Mouse (Mus musculus): ENCODE data around the gene Eps8l1. TPM values are rescaled to one million over a fixed set of nuclear protein-coding genes. Genes with fewer than 3 reads are reported as not detected.
A peak's percentile ranks its signal among the peaks of the same experiment; 100 is the strongest.
"Not testable (repeated sequence)": the region's sequence is repeated elsewhere in the genome, so short reads cannot be mapped to it uniquely, and the experiment has no call there.

Eps8l1 gene
- polyA plus RNA-seq, 1 experiment, result 16.5 TPM

GRCm38 (mm10) chr7:4518487-4518886 lies 58.0 kb downstream of the Eps8l1 start:
- Histone ChIP-seq H3K4me1 (ENCODE audit: control insufficient read depth, insufficient read depth, low read length) (peaks cover 3% of the 10 kb centered on the region; the same call in 1 of the 2 replicates), H3K27ac (ENCODE audit: control insufficient read depth, insufficient read depth, low read depth, low read length, poor library complexity) (no peak overlapping the region), H3K4me3 (replicated peaks; ENCODE audit: control insufficient read depth, low read depth, low read length) (no peak overlapping the region)
- WGBS, result 4% methylated on average over 1 of the region's 1 CpGs
- TF ChIP-seq POLR2A (IDR thresholded peaks at IDR 0.05; ENCODE audit: borderline replicate concordance, control insufficient read depth, low read depth, low read length) (no peak), CTCF (IDR thresholded peaks at IDR 0.05; ENCODE audit: control insufficient read depth, insufficient read depth, low read length) (no peak)

GRCm38 (mm10) chr7:4521231-4522003 lies 60.9 kb downstream of the Eps8l1 start:
- Histone ChIP-seq H3K4me3 (replicated peaks; ENCODE audit: control insufficient read depth, low read depth, low read length) (no peak overlapping the region), H3K4me1 (ENCODE audit: control insufficient read depth, insufficient read depth, low read length) (peaks cover 3% of the 10 kb centered on the region; the same call in 1 of the 2 replicates), H3K27ac (ENCODE audit: control insufficient read depth, insufficient read depth, low read depth, low read length, poor library complexity) (no peak overlapping the region)
- TF ChIP-seq POLR2A (IDR thresholded peaks at IDR 0.05; ENCODE audit: borderline replicate concordance, control insufficient read depth, low read depth, low read length) (no peak), CTCF (IDR thresholded peaks at IDR 0.05; ENCODE audit: control insufficient read depth, insufficient read depth, low read length) (0 out of 2 replicates have a peak, but pooled peaks have one; percentile 9)
- 40% methylated on average over 32 of the region's 32 CpGs for WGBS

GRCm38 (mm10) chr7:4522292-4522691 lies 61.8 kb downstream of the Eps8l1 start:
- Histone ChIP-seq H3K27ac (ENCODE audit: control insufficient read depth, insufficient read depth, low read depth, low read length, poor library complexity) (no peak overlapping the region), H3K4me3 (replicated peaks; ENCODE audit: control insufficient read depth, low read depth, low read length) (no peak overlapping the region), H3K4me1 (ENCODE audit: control insufficient read depth, insufficient read depth, low read length) (peaks cover 3% of the 10 kb centered on the region; the same call in 1 of the 2 replicates)
- TF ChIP-seq CTCF (IDR thresholded peaks at IDR 0.05; ENCODE audit: control insufficient read depth, insufficient read depth, low read length) (no peak), POLR2A (IDR thresholded peaks at IDR 0.05; ENCODE audit: borderline replicate concordance, control insufficient read depth, low read depth, low read length) (no peak)
- 70% methylated on average over 6 of the region's 6 CpGs for WGBS

DNA sequence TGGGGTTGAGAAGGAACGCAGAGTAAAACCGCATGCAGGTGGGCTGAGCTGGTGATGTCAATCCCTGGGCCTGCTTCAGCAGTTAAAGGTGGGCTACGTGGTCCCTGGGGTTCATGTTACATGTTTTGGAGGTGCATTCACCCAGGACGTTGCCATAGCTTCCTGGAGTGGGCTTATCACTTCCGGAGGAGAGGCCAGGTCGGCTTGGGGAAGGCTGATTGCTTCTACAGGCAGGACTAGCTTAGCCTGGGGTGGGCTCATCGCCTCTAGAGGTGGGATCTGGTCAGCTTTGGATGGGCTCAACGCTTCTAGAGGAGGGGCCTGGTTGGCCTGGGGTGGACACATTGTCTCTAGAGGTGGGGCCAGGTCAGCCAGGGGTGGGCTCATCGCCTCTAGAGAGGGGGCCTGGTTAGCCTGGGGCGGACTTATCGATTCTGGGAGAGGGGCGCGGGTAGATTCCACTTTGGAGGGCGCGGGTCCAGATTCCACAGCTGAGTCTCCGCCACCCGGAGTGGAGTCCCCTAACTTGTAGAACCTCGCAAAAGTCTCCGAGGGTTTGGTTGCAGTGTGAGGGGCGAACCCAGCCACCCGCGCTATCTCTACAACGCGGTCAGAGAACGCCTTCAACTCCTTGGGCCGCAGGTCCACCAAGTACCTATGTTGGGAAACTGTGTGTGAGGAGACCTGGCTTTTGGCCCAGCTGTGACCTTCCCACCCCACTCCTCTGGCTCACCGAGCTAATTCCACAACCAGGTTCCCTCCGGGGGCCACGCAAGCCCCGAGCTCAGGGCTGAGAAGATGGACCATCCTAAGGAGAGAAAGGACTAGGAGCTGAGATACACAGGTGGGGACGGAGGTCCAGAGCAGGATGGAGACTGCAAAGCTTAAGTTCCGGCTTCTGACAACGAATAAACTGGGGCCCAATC lies 63.0 kb downstream of the Eps8l1 start:
- H3K4me1 ChIP-seq (ENCODE audit: control insufficient read depth, insufficient read depth, low read length), result peaks cover 2% of the 10 kb centered on the region; the same call in 1 of the 2 replicates
- H3K4me3 ChIP-seq (replicated peaks; ENCODE audit: control insufficient read depth, low read depth, low read length), result no peak overlapping the region
- 86% methylated on average over 33 of the region's 33 CpGs for WGBS
- no peak overlapping the region for H3K27ac ChIP-seq (ENCODE audit: control insufficient read depth, insufficient read depth, low read depth, low read length, poor library complexity)
- TF ChIP-seq POLR2A (IDR thresholded peaks at IDR 0.05; ENCODE audit: borderline replicate concordance, control insufficient read depth, low read depth, low read length), result no peak
- no peak for TF ChIP-seq CTCF (IDR thresholded peaks at IDR 0.05; ENCODE audit: control insufficient read depth, insufficient read depth, low read length)

DNA sequence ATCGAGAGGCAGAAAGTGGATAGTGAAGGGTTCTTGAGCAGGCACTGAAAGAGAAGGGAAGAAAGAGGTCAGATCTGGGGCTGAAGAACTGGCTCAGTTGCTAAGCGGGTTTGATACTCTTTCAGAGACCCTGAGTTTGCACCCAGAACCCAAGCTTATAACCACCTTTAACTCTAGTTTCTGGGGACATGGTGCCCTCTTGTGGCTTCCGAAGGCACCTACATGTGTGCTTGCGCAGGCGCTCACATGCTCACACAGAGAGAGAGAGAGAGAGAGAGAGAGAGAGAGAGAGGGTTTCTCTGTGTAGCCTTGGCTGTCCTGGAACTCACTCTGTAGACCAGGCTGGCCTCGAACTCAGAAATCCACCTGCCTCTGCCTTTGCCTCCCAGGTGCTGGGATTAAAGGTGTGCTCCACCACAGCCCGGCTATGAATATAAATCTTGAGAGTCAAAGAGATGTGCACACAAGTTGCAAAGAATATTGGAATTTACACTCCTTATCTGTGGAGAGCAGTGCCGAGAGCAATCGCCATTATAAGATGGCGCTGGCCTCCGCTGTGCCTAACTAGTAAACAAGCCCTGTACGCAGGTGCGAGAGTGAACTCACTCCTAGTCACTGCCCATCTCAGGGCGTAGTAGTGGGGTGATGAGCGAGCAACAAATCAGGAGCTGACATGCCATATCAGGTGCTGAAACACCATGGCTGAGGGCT lies 63.9 kb downstream of the Eps8l1 start, which contains the start of gene Tnni3:
Gene Tnni3 (minus strand): TSS at position 18 of the 711 bp plus-strand sequence.
- not testable (repeated sequence) for H3K4me1 ChIP-seq (ENCODE audit: control insufficient read depth, insufficient read depth, low read length); H3K4me3 ChIP-seq (replicated peaks; ENCODE audit: control insufficient read depth, low read depth, low read length); H3K27ac ChIP-seq (ENCODE audit: control insufficient read depth, insufficient read depth, low read depth, low read length, poor library complexity)
- 57% methylated on average over 15 of the region's 15 CpGs for WGBS
- peak; percentile 71 for TF ChIP-seq CTCF (IDR thresholded peaks at IDR 0.05; ENCODE audit: control insufficient read depth, insufficient read depth, low read length)

DNA sequence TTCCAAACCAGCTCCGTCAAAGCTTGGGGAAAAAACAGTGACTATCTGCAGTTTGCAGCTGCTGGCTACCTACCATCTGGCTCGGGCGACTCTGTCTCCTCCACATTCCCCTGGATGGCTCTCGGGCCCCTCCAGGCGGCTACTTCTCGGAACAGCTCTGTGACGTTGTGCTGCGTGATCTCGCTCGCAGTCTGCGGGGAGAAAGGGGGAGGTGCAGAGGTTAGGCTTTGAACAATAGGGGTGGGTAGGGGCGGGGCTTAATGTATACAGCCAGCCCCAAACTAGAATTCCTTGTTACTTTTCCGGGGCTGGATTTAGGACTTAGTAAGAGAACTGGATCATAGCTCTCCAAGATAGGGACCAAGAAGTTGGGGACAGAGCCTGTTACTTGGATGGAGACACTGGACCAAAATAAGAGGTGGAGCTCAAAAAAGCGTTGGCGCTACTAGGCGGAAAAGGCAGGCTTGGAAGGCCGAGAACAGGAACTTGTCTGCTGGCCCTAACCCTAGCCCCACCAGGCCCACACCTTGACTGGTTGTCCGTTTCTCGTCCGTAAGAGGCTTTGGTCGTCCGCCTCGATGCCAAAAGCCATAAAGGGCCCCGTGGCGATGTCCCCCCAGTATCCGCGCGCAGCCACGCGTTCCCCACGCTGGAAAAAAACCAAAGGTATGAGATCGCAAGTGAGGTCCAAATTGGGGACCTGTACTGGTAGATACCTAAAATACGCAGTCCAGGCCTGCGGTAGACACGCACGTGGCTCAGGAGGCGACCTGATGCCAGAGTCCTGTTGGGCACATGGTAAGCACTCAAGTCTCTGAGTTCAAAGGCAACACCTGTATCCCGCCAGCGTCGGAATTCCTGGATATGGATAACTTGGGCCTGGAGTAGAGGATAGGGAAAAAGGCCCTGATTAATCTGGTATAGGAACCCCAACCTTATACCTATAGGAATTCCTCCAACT lies 66.1 kb downstream of the Eps8l1 start:
- Histone ChIP-seq H3K27ac (ENCODE audit: control insufficient read depth, insufficient read depth, low read depth, low read length, poor library complexity) (peak overlapping the region; percentile 58; the same call in 1 of the 2 replicates), H3K4me3 (replicated peaks; ENCODE audit: control insufficient read depth, low read depth, low read length) (peak overlapping the region; percentile 44), H3K4me1 (ENCODE audit: control insufficient read depth, insufficient read depth, low read length) (no peaks in the 10 kb centered on the region; the same call in 1 of the 2 replicates)
- TF ChIP-seq POLR2A (IDR thresholded peaks at IDR 0.05; ENCODE audit: borderline replicate concordance, control insufficient read depth, low read depth, low read length), result no peak
- TF ChIP-seq CTCF (IDR thresholded peaks at IDR 0.05; ENCODE audit: control insufficient read depth, insufficient read depth, low read length), result peak; percentile 63
- 16% methylated on average over 40 of the region's 40 CpGs for WGBS

GRCm38 (mm10) chr7:4527302-4527689 lies 66.8 kb downstream of the Eps8l1 start:
- 51% methylated on average over 18 of the region's 18 CpGs for WGBS
- no peak for TF ChIP-seq POLR2A (IDR thresholded peaks at IDR 0.05; ENCODE audit: borderline replicate concordance, control insufficient read depth, low read depth, low read length)
- no peak for TF ChIP-seq CTCF (IDR thresholded peaks at IDR 0.05; ENCODE audit: control insufficient read depth, insufficient read depth, low read length)

More at GRCm38 (mm10) chr7:4527302-4527689, 66.8 kb downstream of the Eps8l1 start:
- no peaks in the 10 kb centered on the region; the same call in 1 of the 2 replicates for H3K4me1 ChIP-seq (ENCODE audit: control insufficient read depth, insufficient read depth, low read length)
- H3K27ac ChIP-seq (ENCODE audit: control insufficient read depth, insufficient read depth, low read depth, low read length, poor library complexity), result no peak overlapping the region
- H3K4me3 ChIP-seq (replicated peaks; ENCODE audit: control insufficient read depth, low read depth, low read length), result peak overlapping the region; percentile 17

Other genes starting within 250 kb of the Eps8l1 start
- gene Lilra5, start 222.9 kb upstream of the Eps8l1 start, polyA plus RNA-seq (2011; ENCODE audit: insufficient read depth, insufficient read length, low replicate concordance, missing spikeins), result not detected in 2 replicates
- not detected in 2 replicates for gene Ncr1, start 123.0 kb upstream of the Eps8l1 start, polyA plus RNA-seq (2011; ENCODE audit: insufficient read depth, insufficient read length, low replicate concordance, missing spikeins)
- 5.6 and 19.0 TPM in 2 replicates for gene Gp6, start 62.9 kb upstream of the Eps8l1 start, polyA plus RNA-seq (2011; ENCODE audit: insufficient read depth, insufficient read length, low replicate concordance, missing spikeins)
- 3.6 and 6.9 TPM in 2 replicates for gene Rdh13, start 15.0 kb upstream of the Eps8l1 start, polyA plus RNA-seq (2011; ENCODE audit: insufficient read depth, insufficient read length, low replicate concordance, missing spikeins)
- 163 and 340 TPM in 2 replicates for gene Ppp1r12c, start 41.0 kb downstream of the Eps8l1 start, polyA plus RNA-seq (2011; ENCODE audit: insufficient read depth, insufficient read length, low replicate concordance, missing spikeins)
- 7.4 and 30.5 TPM in 2 replicates for gene Tnnt1, start 55.7 kb downstream of the Eps8l1 start, polyA plus RNA-seq (2011; ENCODE audit: insufficient read depth, insufficient read length, low replicate concordance, missing spikeins)
- 4.9 and 25.9 TPM in 2 replicates for gene Tnni3, start 63.6 kb downstream of the Eps8l1 start, polyA plus RNA-seq (2011; ENCODE audit: insufficient read depth, insufficient read length, low replicate concordance, missing spikeins)
- 1.2 and 2.2 TPM in 2 replicates for gene Dnaaf3, start 71.8 kb downstream of the Eps8l1 start, polyA plus RNA-seq (2011; ENCODE audit: insufficient read depth, insufficient read length, low replicate concordance, missing spikeins)
- 0.74 TPM in 1 of 2 replicates, not detected in the other for gene Syt5, start 86.9 kb downstream of the Eps8l1 start, polyA plus RNA-seq (2011; ENCODE audit: insufficient read depth, insufficient read length, low replicate concordance, missing spikeins)
- gene Ptprh, start 143.4 kb downstream of the Eps8l1 start, polyA plus RNA-seq (2011; ENCODE audit: insufficient read depth, insufficient read length, low replicate concordance, missing spikeins), result not detected in 2 replicates
- 36.2 and 42.5 TPM in 2 replicates for gene Tmem86b, start 170.7 kb downstream of the Eps8l1 start, polyA plus RNA-seq (2011; ENCODE audit: insufficient read depth, insufficient read length, low replicate concordance, missing spikeins)
- gene Ppp6r1, start 198.3 kb downstream of the Eps8l1 start, polyA plus RNA-seq (2011; ENCODE audit: insufficient read depth, insufficient read length, low replicate concordance, missing spikeins), result 53.3 and 89.0 TPM in 2 replicates
- 11.7 and 19.8 TPM in 2 replicates for gene Hspbp1, start 224.4 kb downstream of the Eps8l1 start, polyA plus RNA-seq (2011; ENCODE audit: insufficient read depth, insufficient read length, low replicate concordance, missing spikeins)
- 3.7 TPM in 1 of 2 replicates, not detected in the other for gene Brsk1, start 229.9 kb downstream of the Eps8l1 start, polyA plus RNA-seq (2011; ENCODE audit: insufficient read depth, insufficient read length, low replicate concordance, missing spikeins)

Measured in bone marrow, adult 2 months (tissue).